Mouse (Mus musculus): ENCODE data around the gene Alk.

- TF ChIP-seq CTCF (IDR thresholded peaks at IDR 0.05; ENCODE audit: insufficient read depth, low read depth, low read length), result no peak
- no peak for TF ChIP-seq POLR2A (IDR thresholded peaks at IDR 0.05; ENCODE audit: insufficient read depth, low read depth, low read length)
Observed at GRCm38 (mm10) chr17:71914541-71914940, 689.9 kb downstream of the Alk start.
